Mouse (Mus musculus) monocyte, adult 2 months (primary cell): ENCODE results near the gene Tceanc2.

Experiments used
- DNase-seq, 2 experiments: peaks; one replicate each; pipeline ENCODE4 v3.0.0; 2022; ENCODE audit warnings: low spot score in 2 of 2, low read depth in 1 of 2

The Tceanc2 gene

GRCm38 (mm10) chr4:107091696-107092095 lies 87.2 kb downstream of the Tceanc2 start:
- DNase-seq = no peak

GRCm38 (mm10) chr4:107084858-107085257 lies 94.1 kb downstream of the Tceanc2 start:
- no peak for DNase-seq

- DNase-seq = no peak
These were observed 94.6 kb downstream of the Tceanc2 start for GRCm38 (mm10) chr4:107084343-107084742.
